Comparison of ENCODE assay signal across 8 mouse cellular contexts in the genomic region with DNA sequence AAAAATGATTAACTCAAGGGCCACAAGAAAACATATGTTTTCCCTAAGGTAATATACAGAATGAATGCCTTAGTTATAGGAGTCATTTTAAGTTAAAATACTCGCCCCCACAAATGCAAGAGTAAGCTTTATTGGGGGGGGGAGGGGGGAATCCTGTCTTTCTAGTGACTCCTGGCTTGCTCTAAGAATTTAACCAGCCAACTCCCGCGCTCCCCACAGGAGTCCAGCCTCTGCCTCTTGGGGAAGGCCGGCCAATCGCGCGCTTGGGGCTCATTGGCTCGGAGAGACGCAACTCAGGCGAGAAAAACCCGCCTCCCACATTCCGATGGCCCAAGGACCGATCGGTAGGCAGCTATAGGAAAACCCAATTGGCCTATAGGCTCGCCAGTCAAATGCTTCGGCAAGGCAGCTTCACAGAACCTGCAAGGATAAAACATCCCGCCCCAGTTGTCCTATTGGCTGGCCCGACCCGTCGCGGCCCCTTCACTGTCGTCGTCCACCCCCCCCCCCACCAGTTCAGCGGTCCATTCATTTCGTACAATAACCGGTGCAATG. TPM values are rescaled to one million over a fixed set of nuclear protein-coding genes. Genes with fewer than 3 reads are reported as not detected.
DNase-seq lines count a peak whose midpoint lies in the region; ATAC-seq and TF ChIP-seq lines count a peak whose summit lies in the region.

No protein-coding gene starts in this region.

- TF ChIP-seq CTCF in cerebellum, adult 2 months (IDR thresholded peaks at IDR 0.05; ENCODE audit: borderline replicate concordance, insufficient read depth, low read depth, low read length) = no peak
- TF ChIP-seq CTCF in layer of hippocampus, adult 2 months (conservative IDR thresholded peaks at IDR 0.05) = no peak
- TF ChIP-seq CTCF in lung, adult 2 months (IDR thresholded peaks at IDR 0.05; ENCODE audit: insufficient read depth, low read length) = no peak

- TF ChIP-seq POLR2A in cerebellum, adult 2 months (IDR thresholded peaks at IDR 0.05; ENCODE audit: borderline replicate concordance, insufficient read depth, low read length) = no peak
- TF ChIP-seq POLR2A in lung, adult 2 months (IDR thresholded peaks at IDR 0.05; ENCODE audit: borderline replicate concordance, extremely low read depth, low read depth, low read length) = no peak

- H3K36me3 ChIP-seq in forebrain, embryonic 16.5 days (ENCODE audit: control insufficient read depth, insufficient read depth) = peaks cover 20% of the 10 kb centered on the region

- peak overlapping the region; percentile 68 for H3K9ac ChIP-seq in forebrain, embryonic 16.5 days (replicated peaks; ENCODE audit: low read depth, low read length)

- H3K27ac ChIP-seq in cerebellum, adult 2 months (ENCODE audit: insufficient read depth, low read length) = peak overlapping the region; percentile 71
- peak overlapping the region; percentile 95 for H3K27ac ChIP-seq in forebrain, embryonic 16.5 days (ENCODE audit: low read length)
- H3K27ac ChIP-seq in layer of hippocampus, adult 2 months = peak overlapping the region; percentile 97

- WGBS in cerebellum, adult 2 months = under 1% methylated on average over 26 of the region's 26 CpGs
- under 1% methylated on average over 26 of the region's 26 CpGs for WGBS in forebrain, embryonic 16.5 days
- under 1% methylated on average over 26 of the region's 26 CpGs for WGBS in lung, adult 2 months

- H3K4me1 ChIP-seq in cerebellum, adult 2 months (ENCODE audit: control insufficient read depth, insufficient read depth, low read length) = no peaks in the 10 kb centered on the region
- peaks cover 35% of the 10 kb centered on the region for H3K4me1 ChIP-seq in forebrain, embryonic 16.5 days (replicated peaks; ENCODE audit: control insufficient read depth, insufficient read depth, low read length)
- H3K4me1 ChIP-seq in lung, adult 2 months (ENCODE audit: control insufficient read depth, insufficient read depth, low read length) = no peaks in the 10 kb centered on the region

- H3K27me3 ChIP-seq in cerebellum, adult 2 months (ENCODE audit: control insufficient read depth, insufficient read depth, low read length) = no peaks in the 10 kb centered on the region
- H3K27me3 ChIP-seq in forebrain, embryonic 16.5 days (replicated peaks; ENCODE audit: control insufficient read depth, insufficient read depth, low read length) = no peaks in the 10 kb centered on the region

- DNase-seq in MEL-GATA-1-ER (ENCODE audit: extremely low read depth, low read depth) = peak; percentile 90
- peak; percentile 93 to 99 for DNase-seq in cerebellum, adult 2 months
- peak; percentile 96 for DNase-seq in heart, postnatal 4 days
- peak; percentile 89 to 96 for DNase-seq in layer of hippocampus, adult 2 months (ENCODE audit: low spot score in 2 of 2)
- DNase-seq in lung, adult 2 months = peak; percentile 83
- peak; percentile 96 for DNase-seq in testis, postnatal 14 days (ENCODE audit: low spot score)

- peak overlapping the region; percentile 90 for H3K4me3 ChIP-seq in cerebellum, adult 2 months (replicated peaks; ENCODE audit: insufficient read depth, low read depth, low read length)
- peak overlapping the region; percentile 72 for H3K4me3 ChIP-seq in forebrain, embryonic 16.5 days (replicated peaks; ENCODE audit: low read length)
- peak overlapping the region; percentile 94 for H3K4me3 ChIP-seq in layer of hippocampus, adult 2 months
- peak overlapping the region; percentile 77 for H3K4me3 ChIP-seq in lung, adult 2 months (replicated peaks; ENCODE audit: extremely low read depth, low read depth, low read length)

- peak; percentile 87 for ATAC-seq in forebrain, embryonic 16.5 days
- peak; percentile 51 for ATAC-seq in neutrophil, adult 5-6 weeks (ENCODE audit: extremely low read depth, insufficient number of reproducible peaks, low FRiP score, poor library complexity, severe bottlenecking)

- peak overlapping the region; percentile 79 for H3K4me2 ChIP-seq in forebrain, embryonic 16.5 days (ENCODE audit: low read length)

- H3K9me3 ChIP-seq in forebrain, embryonic 16.5 days (ENCODE audit: control insufficient read depth, low read length) = no peaks in the 10 kb centered on the region

RNA-seq across cellular contexts. Expression of a gene that starts 0.4 kb away (rescaled TPM):
- 49.4 and 52.7 TPM in 2 replicates for polyA plus RNA-seq in cerebellum, adult 2 months (2012; rRNA removed)
- polyA plus RNA-seq in forebrain, embryonic 16.5 days (2015; fragmentation: Nextera tagmentation; extraction: Ambion mirVana) = 132 and 139 TPM in 2 replicates
- 100 to 1,000 TPM; 146 TPM for total RNA-seq in heart, postnatal 4 days (2021)
- total RNA-seq in layer of hippocampus, adult 2 months (2021) = 100 to 1,000 TPM; 179 to 187 TPM
- 12.2 and 20.0 TPM in 2 replicates for polyA plus RNA-seq in lung, adult 2 months (2012; rRNA removed)
- total RNA-seq in neutrophil, adult 5-6 weeks (2017) = 22.6 and 25.5 TPM in 2 replicates

RNA-seq across cellular contexts. Expression of a gene that starts 1.0 kb away (rescaled TPM):
- 318 and 320 TPM in 2 replicates for polyA plus RNA-seq in cerebellum, adult 2 months (2012; rRNA removed)
- 935 and 1,030 TPM in 2 replicates for polyA plus RNA-seq in forebrain, embryonic 16.5 days (2015; fragmentation: Nextera tagmentation; extraction: Ambion mirVana)
- 100 to 1,000 TPM; 408 to 415 TPM for total RNA-seq in heart, postnatal 4 days (2021)
- 100 to 1,000 TPM; 256 to 265 TPM for total RNA-seq in layer of hippocampus, adult 2 months (2021)
- polyA plus RNA-seq in lung, adult 2 months (2012; rRNA removed) = 49.1 and 93.5 TPM in 2 replicates
- 345 and 352 TPM in 2 replicates for total RNA-seq in neutrophil, adult 5-6 weeks (2017)

RNA-seq across cellular contexts. Expression of a gene that starts 19.0 kb away (rescaled TPM):
- 0.28 and 0.57 TPM in 2 replicates for polyA plus RNA-seq in cerebellum, adult 2 months (2012; rRNA removed)
- 0.30 and 0.39 TPM in 2 replicates for polyA plus RNA-seq in forebrain, embryonic 16.5 days (2015; fragmentation: Nextera tagmentation; extraction: Ambion mirVana)
- total RNA-seq in heart, postnatal 4 days (2021) = 1 to 10 TPM; 1.0 to 1.1 TPM
- not detected for total RNA-seq in layer of hippocampus, adult 2 months (2021)
- polyA plus RNA-seq in lung, adult 2 months (2012; rRNA removed) = 7.7 and 14.1 TPM in 2 replicates
- 195 and 199 TPM in 2 replicates for total RNA-seq in neutrophil, adult 5-6 weeks (2017)

RNA-seq across cellular contexts. Expression of a gene that starts 33.3 kb away (rescaled TPM):
- polyA plus RNA-seq in cerebellum, adult 2 months (2012; rRNA removed) = 110 and 117 TPM in 2 replicates
- polyA plus RNA-seq in forebrain, embryonic 16.5 days (2015; fragmentation: Nextera tagmentation; extraction: Ambion mirVana) = 221 TPM in 2 replicates
- 10 to 100 TPM; 88.7 to 91.2 TPM for total RNA-seq in heart, postnatal 4 days (2021)
- total RNA-seq in layer of hippocampus, adult 2 months (2021) = 10 to 100 TPM; 91.0 to 96.2 TPM
- polyA plus RNA-seq in lung, adult 2 months (2012; rRNA removed) = 55.1 and 86.2 TPM in 2 replicates
- total RNA-seq in neutrophil, adult 5-6 weeks (2017) = 47.4 and 48.1 TPM in 2 replicates

Comparison
In these comparisons a context has a peak if more than half of its experiments do, and no peak if none do; other contexts are left out.
1. Peak in every context shown above with its lines: DNase-seq, ATAC-seq, H3K4me3 ChIP-seq and H3K27ac ChIP-seq.
2. RNA of a gene that starts 19.0 kb away (total RNA-seq): 195 to 199 TPM in neutrophil, adult 5-6 weeks; 1.0 to 1.1 TPM in heart, postnatal 4 days and not detected in layer of hippocampus, adult 2 months; every median in the first group is over 10 times any median in the second.